Mouse (Mus musculus) adrenal gland (tissue): ENCODE measurements at regions not wholly inside any gene's neighbourhood (a gene's known extent, or its start where the extent isn't known, plus 50 kb on each side); places are given as distances from the start of the nearest gene placed in this dataset.

Experiments used
- intact Hi-C: fragments of 180-260 bp; cut with DNase I; formaldehyde crosslinking; loops from one replicate; pipeline ENCODE4 v1.15.1; 2025

DNA sequence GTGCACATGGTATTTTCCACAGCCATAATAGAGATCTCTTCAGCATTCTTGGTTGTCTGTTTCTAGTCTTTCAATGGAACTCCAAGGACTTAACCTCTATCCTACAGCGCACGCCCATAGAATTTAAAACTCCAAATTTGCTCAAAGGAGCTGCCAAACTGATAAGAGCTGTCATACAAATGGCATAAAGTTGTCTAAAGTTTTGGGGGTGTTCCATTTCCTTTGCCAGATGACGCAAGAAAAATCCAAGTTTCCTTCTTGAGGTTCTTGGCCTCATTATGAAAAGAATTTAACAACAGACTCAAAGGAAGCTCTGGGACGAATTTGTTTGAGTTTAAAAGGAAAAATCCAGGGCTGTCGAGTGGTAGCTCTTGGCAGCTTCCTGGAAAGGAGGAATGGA is 246.6 kb downstream of the Cxcl12 start:
- intact Hi-C loops, result no loop called here

DNA sequence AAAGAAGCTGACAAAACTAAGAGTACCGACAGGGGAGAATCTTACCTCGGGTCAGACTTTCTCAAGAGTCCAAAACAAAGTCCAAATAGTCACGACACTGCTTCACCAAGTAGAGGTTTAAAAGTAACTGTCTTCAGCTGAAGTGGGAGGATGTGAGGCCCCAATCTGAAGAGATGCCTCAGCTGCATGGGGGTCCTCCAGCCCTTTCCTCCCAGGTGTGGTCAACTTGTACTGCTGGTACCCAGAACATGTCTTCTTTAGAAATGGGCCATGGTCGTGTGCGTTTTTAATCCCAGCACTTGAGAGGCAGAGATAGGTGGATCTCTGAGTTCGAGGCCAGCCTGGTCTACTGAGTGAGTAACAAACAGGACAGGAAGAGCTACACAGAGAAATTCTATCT is 247.6 kb downstream of the Cxcl12 start:
- intact Hi-C loops, result no loop called here

GRCm38 (mm10) chr6:117416461-117416860 is 248.1 kb downstream of the Cxcl12 start:
- intact Hi-C loops, result no loop called here

DNA sequence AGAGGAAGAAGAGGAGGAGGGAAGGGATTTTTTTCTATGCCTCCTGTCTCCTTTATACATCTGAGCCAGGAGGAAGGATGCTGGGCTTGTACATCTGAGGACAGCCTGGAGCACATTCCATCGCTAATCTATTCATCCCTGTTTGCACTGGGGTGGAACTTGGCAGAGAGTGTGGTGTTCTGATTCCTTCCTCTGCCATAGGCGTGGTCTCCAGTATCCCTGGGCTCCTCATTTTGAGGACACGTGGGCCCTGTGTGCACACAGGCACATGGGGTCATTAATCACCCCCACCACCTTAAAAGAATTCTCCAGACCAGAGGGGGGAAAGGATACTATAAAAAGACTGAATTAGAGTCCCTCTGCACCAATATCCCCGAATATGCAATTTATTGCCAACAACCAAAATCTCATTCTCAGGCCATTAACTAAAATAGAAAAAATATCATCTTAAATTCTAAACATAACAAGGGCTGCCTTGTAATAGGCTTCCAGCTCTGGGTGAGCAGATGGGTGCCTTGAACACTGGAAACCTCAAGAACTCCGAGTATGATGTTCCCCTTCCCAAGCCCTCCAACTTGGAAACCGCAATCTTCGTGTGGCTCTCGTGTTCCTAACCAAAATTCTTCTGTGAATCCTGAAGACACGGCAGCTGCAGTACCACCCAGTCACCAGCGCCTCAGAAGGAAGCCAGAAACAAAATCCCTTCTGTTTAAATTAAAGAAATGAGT is 254.7 kb downstream of the Cxcl12 start:
- intact Hi-C loops, result no loop called here

DNA sequence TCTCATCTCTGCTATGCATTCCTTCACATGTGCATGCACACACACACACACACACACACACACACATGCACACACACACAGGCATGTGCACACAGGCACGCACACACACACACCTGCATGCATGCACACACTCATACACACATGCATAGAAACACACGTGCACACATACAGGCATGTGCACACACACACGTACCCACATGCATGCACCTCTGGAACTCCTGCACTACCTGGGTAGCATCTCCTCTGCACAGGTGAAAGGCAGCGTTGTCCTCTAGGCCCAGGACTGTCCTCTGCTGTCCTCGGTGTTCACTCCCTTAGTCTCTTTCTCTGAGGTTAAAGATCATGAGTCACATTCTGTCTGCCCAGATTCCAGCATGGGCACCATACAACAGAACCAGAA is 258.0 kb downstream of the Cxcl12 start:
- intact Hi-C loops, result no loop called here

GRCm38 (mm10) chr6:117427351-117428142 is 259.2 kb downstream of the Cxcl12 start:
- intact Hi-C loops, result no loop called here

GRCm38 (mm10) chr6:117428441-117428840 is 260.1 kb downstream of the Cxcl12 start:
- intact Hi-C loops, result no loop called here

DNA sequence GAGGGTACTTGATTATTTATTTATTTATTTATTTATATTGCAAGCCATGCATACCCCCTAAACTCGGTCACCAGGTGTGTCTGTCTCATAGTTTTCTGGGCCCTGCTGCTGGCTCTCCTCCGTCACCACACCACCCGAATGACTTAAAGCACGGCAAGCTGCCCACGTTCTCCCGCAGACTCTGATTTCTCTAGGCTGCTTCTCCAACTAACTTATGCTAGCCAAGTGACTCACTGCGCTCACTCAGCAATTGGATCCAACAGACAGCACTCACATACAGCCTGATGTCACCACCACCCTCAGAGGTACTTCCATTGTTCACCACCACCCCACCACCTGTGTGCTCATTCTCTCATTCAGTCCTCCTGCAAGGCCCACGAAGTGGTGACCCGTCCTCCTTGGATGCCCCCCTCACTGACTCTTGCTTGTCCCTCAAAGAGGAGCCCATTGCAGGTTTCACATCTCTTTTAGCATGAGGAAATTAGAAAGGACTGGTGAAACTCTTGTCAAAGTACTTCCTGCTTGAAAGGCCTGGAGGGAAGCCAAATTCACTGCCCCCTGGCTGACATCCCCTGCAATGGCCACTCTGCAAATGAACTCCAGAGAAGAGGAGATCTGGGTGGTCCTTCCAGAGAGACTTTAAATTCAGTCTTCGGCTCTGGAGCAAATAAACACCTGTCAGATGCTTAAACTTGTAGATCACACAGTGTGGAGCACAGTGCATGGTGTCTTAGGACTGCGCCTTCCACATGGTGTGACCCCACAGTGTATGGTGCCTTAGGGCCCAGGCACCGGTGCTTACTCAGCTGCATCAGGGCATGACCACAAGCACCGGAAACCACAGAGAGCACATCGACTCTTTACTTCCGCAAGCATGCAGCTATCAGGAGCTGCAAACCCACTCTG is 262.8 kb downstream of the Cxcl12 start:
- intact Hi-C loops, result no loop called here

DNA sequence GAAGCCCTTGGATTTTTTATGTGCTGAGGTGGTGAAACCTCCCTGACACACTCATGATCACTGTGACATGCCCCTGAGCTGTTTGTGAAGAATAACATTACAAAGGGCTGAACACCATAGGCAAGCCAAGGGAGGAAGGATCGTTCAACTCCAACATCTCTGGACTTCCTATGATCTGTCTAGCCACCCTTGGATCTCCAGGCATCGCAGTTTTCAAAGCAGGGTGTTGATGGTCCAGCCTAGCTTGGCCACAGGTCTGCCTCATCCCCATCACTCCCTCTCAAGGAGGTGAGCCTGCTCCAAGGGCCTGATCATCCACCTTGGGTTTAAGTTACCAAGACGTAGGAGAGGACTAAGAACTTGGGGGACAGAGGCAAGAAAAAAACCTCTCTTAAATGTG is 268.5 kb downstream of the Cxcl12 start:
- intact Hi-C loops, result no loop called here

DNA sequence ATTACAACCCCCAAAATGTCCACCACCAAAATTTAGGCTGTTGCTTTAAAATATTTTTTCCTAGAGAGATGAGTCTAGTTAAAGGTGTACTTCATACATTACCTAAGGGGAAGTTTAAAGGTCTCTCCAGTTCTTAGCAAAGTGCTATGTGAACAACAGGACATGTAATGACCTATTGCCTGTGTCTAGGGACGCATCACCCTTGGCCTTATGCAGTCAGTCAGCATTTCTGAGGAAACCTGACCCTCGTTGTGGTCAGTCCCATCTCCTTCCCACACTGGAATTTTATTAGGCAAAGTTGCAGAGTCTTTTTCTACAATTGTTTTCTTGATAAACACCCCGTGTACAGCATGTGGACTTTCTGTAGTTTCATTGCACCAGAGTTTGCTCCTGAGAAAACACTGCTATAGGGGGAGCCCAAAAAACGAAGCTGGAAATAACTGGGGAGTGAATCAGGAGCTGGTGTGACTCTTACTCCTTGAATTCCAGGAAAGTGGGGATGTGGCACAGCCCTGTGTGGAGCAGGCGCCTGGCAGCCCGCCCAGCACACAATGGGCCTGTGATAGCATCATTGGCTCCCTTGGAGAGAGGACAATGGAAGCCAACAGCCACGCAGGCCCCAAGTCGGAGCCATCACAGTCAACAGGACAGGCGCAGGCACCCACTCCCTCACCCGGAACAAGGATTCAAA is 269.2 kb downstream of the Cxcl12 start:
- intact Hi-C loops, result no loop called here

DNA sequence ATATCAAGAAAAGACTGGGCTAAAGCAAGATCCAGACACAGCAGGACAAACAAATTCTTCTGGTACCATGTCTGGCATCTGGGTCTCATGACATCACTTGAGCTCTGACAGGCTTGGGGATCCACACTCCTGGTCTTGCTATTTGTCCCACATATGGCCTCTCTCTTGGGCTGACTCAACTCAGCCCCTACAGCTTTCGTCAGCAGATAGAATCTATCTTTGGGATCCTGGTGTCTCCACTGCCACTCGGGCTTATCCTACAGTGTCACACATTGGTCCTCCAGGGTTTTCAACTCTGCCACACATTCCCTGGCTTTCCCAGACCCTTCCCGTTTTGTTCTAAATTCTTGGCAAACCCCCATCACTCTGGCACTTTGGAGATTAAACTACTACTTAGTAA is 280.3 kb downstream of the Cxcl12 start:
- intact Hi-C loops, result loop anchor here (10.0 kb wide), 1 partner anchor 106 kb away; no protein-coding TSS in a partner anchor

DNA sequence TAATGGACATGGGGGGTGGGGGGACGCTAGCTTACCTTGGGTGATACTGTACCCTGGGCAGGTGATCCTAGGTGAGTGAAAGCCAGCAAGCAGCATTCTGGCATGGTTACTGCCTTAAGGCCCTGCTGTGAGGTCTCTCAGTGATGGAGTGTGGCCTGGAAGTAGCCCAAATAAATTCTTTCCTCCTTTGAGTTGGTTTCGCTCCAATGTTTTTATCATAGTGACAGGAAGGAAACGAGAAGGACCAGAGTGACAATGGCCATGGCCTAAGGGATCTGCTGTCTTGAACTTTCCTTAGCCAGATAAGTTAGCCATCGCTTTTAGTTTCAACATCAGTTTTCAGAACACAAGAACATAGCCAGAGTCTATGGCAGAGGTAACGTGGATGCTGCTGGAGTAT is 282.7 kb downstream of the Cxcl12 start:
- intact Hi-C loops, result no loop called here

GRCm38 (mm10) chr6:117460193-117460592 is 291.9 kb downstream of the Cxcl12 start:
- intact Hi-C loops, result no loop called here

GRCm38 (mm10) chr6:117465165-117465564 is 296.8 kb downstream of the Cxcl12 start:
- intact Hi-C loops, result no loop called here

- intact Hi-C loops, result no loop called here
Measured at GRCm38 (mm10) chr6:117465606-117466174, 297.4 kb downstream of the Cxcl12 start.

GRCm38 (mm10) chr6:117479376-117479775 is 311.0 kb downstream of the Cxcl12 start:
- intact Hi-C loops, result no loop called here

GRCm38 (mm10) chr6:117480396-117480795 is 312.1 kb downstream of the Cxcl12 start:
- intact Hi-C loops, result no loop called here

DNA sequence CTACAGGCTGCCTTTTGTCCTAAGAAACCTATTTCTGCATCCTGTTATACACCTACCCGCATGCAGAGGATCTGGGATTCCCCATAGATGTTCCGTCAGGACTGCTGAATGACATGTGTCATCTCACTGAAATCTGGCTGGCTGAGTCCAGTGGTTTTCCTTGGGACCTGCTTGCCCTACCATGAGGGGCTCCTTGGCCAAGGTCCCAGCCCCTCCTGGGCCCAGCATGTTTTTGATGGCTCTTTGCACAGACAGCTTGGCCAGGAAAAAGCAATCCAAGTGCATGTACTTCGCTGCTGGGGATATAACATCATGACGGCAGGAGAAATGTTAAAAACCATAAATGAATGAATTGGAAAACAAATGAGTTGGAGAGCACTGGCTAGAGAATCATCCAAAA is 320.8 kb downstream of the Cxcl12 start:
- intact Hi-C loops, result no loop called here

- intact Hi-C loops, result no loop called here
Measured at GRCm38 (mm10) chr6:117489761-117490396, 321.5 kb downstream of the Cxcl12 start.

- intact Hi-C loops, result no loop called here
Measured at GRCm38 (mm10) chr6:117494971-117495370, 326.6 kb downstream of the Cxcl12 start.
